Mouse (Mus musculus) lung, adult 2 months (tissue): ENCODE measurements around the gene Cdh8. TPM values are rescaled to one million over a fixed set of nuclear protein-coding genes. Genes with fewer than 3 reads are reported as not detected.

Source experiments
- DNase-seq: peaks from one replicate; pipeline ENCODE4 v3.0.0; 2022
- H3K4me1 ChIP-seq: fragments of 200-500 bp; 2 replicates; pipeline ENCODE4 v1.6.1; 2011; ENCODE audit warnings: low read length; ENCODE audit not compliant: control insufficient read depth, insufficient read depth
- H3K4me3 ChIP-seq: fragments of 200-500 bp; replicated peaks from 2 replicates; pipeline ENCODE3; 2011; ENCODE audit warnings: low read depth, mild to moderate bottlenecking, control low read depth, low read length; ENCODE audit errors: extremely low read depth
- CTCF ChIP-seq: fragments of 200-500 bp; IDR thresholded peaks from 2 replicates; pipeline ENCODE4 v1.5.1; 2011; ENCODE audit warnings: mild to moderate bottlenecking, low read length, control low read depth; ENCODE audit not compliant: insufficient read depth
- POLR2A ChIP-seq: fragments of 200-500 bp; IDR thresholded peaks from 2 replicates; pipeline ENCODE4 v1.6.1; 2011; ENCODE audit warnings: low read depth, mild to moderate bottlenecking, control low read depth, low read length, borderline replicate concordance; ENCODE audit errors: extremely low read depth
- WGBS: fragments of 180-500 bp; shearing (Covaris S2); methylation state at CpG from one replicate; pipeline ENCODE4 v1.1.7; 2018; 5-methylcytosine and 5-hydroxymethylcytosine counted together
- polyA plus RNA-seq: library from polyadenylated mRNA; depleted of rRNA; stranded (reverse); fragments of >200 nt; gene quantifications from 2 replicates; pipeline ENCODE4 v1.2.3, GENCODE M21; 2012

Gene Cdh8
- polyA plus RNA-seq, 1 experiment, result not detected

- DNase-seq, result no peak
- WGBS, result 75% methylated on average over 1 of the region's 1 CpGs
- Histone ChIP-seq H3K4me1 (no peaks in the 10 kb centered on the region), H3K4me3 (no peak overlapping the region)
- TF ChIP-seq CTCF (no peak), POLR2A (no peak)
Measured at GRCm38 (mm10) chr8:99290201-99290600, 126.1 kb downstream of the Cdh8 start.

- H3K4me1 ChIP-seq, result no peaks in the 10 kb centered on the region
- DNase-seq, result no peak
- no peak overlapping the region for H3K4me3 ChIP-seq
- WGBS, result 84% methylated on average over 1 of the region's 1 CpGs
- TF ChIP-seq POLR2A (no peak), CTCF (no peak)
Measured at GRCm38 (mm10) chr8:99285103-99285502, 131.2 kb downstream of the Cdh8 start.

- H3K4me1 ChIP-seq, result no peaks in the 10 kb centered on the region
- no peak for DNase-seq
- H3K4me3 ChIP-seq, result no peak overlapping the region
- TF ChIP-seq CTCF, result no peak
- no peak for TF ChIP-seq POLR2A
Measured at GRCm38 (mm10) chr8:99280375-99280774, 135.9 kb downstream of the Cdh8 start.

- WGBS, result 64% methylated on average over 3 of the region's 3 CpGs
- no peak for TF ChIP-seq CTCF
- TF ChIP-seq POLR2A, result no peak
- Histone ChIP-seq H3K4me3 (no peak overlapping the region), H3K4me1 (no peaks in the 10 kb centered on the region)
- DNase-seq, result no peak
Measured at GRCm38 (mm10) chr8:99267133-99267532, 149.1 kb downstream of the Cdh8 start.

- TF ChIP-seq POLR2A, result no peak
- no peak for TF ChIP-seq CTCF
- DNase-seq, result no peak
- Histone ChIP-seq H3K4me1 (no peaks in the 10 kb centered on the region), H3K4me3 (no peak overlapping the region)
- 83% methylated on average over 4 of the region's 4 CpGs for WGBS
Measured at GRCm38 (mm10) chr8:99234372-99234771, 181.9 kb downstream of the Cdh8 start.

- TF ChIP-seq POLR2A (no peak), CTCF (no peak)
- WGBS, result 51% methylated on average over 6 of the region's 6 CpGs
- DNase-seq, result no peak
- Histone ChIP-seq H3K4me1 (no peaks in the 10 kb centered on the region), H3K4me3 (no peak overlapping the region)
Measured at GRCm38 (mm10) chr8:99223697-99224096, 192.6 kb downstream of the Cdh8 start.

GRCm38 (mm10) chr8:99205194-99205593, 211.1 kb downstream of the Cdh8 start:
- no peak for DNase-seq
- 78% methylated on average over 7 of the region's 7 CpGs for WGBS
- Histone ChIP-seq H3K4me1 (no peaks in the 10 kb centered on the region), H3K4me3 (no peak overlapping the region)
- no peak for TF ChIP-seq CTCF
- TF ChIP-seq POLR2A, result no peak

- no peak for TF ChIP-seq CTCF
- WGBS, result 80% methylated on average over 2 of the region's 2 CpGs
- DNase-seq, result no peak
Measured at GRCm38 (mm10) chr8:99190643-99191042, 225.6 kb downstream of the Cdh8 start.

GRCm38 (mm10) chr8:99186879-99187278, 229.4 kb downstream of the Cdh8 start:
- WGBS, result 92% methylated on average over 5 of the region's 5 CpGs

More at GRCm38 (mm10) chr8:99190643-99191042, 225.6 kb downstream of the Cdh8 start:
- Histone ChIP-seq H3K4me1 (no peaks in the 10 kb centered on the region), H3K4me3 (no peak overlapping the region)

GRCm38 (mm10) chr8:99184186-99184585, 232.1 kb downstream of the Cdh8 start:
- TF ChIP-seq POLR2A, result no peak
- TF ChIP-seq CTCF, result no peak
- Histone ChIP-seq H3K4me1 (no peaks in the 10 kb centered on the region), H3K4me3 (no peak overlapping the region)
- DNase-seq, result no peak

More at GRCm38 (mm10) chr8:99186879-99187278, 229.4 kb downstream of the Cdh8 start:
- TF ChIP-seq CTCF (no peak), POLR2A (no peak)
- Histone ChIP-seq H3K4me3 (no peak overlapping the region), H3K4me1 (no peaks in the 10 kb centered on the region)
- DNase-seq, result no peak
